Mouse (Mus musculus) liver, embryonic 12.5 days (tissue): ENCODE measurements around the gene Dcaf4. TPM values are rescaled to one million over a fixed set of nuclear protein-coding genes. Genes with fewer than 3 reads are reported as not detected.

Experiments
- ATAC-seq: fragments of 200-750 bp; cut with Nextera tagmentation; 2 replicates; pipeline ENCODE4 v1.8.0; 2017; ENCODE audit warnings: moderate number of reproducible peaks, mild to moderate bottlenecking, moderate library complexity
- H3K27ac ChIP-seq: fragments of 300-500 bp; sonication (generic); 2 replicates; pipeline ENCODE4 v1.5.1; 2016; ENCODE audit warnings: mild to moderate bottlenecking
- H3K27me3 ChIP-seq: fragments of 300-500 bp; sonication (generic); replicated peaks from 2 replicates; pipeline ENCODE4 v1.6.1; 2016; ENCODE audit warnings: mild to moderate bottlenecking, moderate library complexity
- H3K36me3 ChIP-seq: fragments of 300-500 bp; sonication (generic); 2 replicates; pipeline ENCODE4 v1.6.1; 2016; ENCODE audit warnings: mild to moderate bottlenecking, moderate library complexity
- H3K4me1 ChIP-seq: fragments of 300-500 bp; sonication (generic); 2 replicates; pipeline ENCODE4 v1.6.1; 2016
- H3K4me2 ChIP-seq: fragments of 300-500 bp; sonication (generic); 2 replicates; pipeline ENCODE4 v1.6.1; 2016; ENCODE audit warnings: mild to moderate bottlenecking, moderate library complexity
- H3K4me3 ChIP-seq: fragments of 300-500 bp; sonication (generic); 2 replicates; pipeline ENCODE4 v1.5.1; 2016; ENCODE audit warnings: mild to moderate bottlenecking, moderate library complexity
- H3K9ac ChIP-seq: fragments of 300-500 bp; sonication (generic); 2 replicates; pipeline ENCODE4 v1.6.1; 2016; ENCODE audit warnings: mild to moderate bottlenecking, moderate library complexity
- H3K9me3 ChIP-seq: fragments of 300-500 bp; sonication (generic); replicated peaks from 2 replicates; pipeline ENCODE4 v1.6.1; 2016; ENCODE audit warnings: mild to moderate bottlenecking, moderate library complexity
- WGBS: fragments of 180-500 bp; shearing (Covaris S2); methylation state at CpG from one replicate; pipeline ENCODE4 v1.1.7; 2016; ENCODE audit not compliant: insufficient replicate concordance; 5-methylcytosine and 5-hydroxymethylcytosine counted together
- polyA plus RNA-seq: library from polyadenylated mRNA; unstranded; fragments of >200 nt; fragmentation: Nextera tagmentation; extraction: Ambion mirVana; gene quantifications from 2 replicates; pipeline ENCODE4 v1.2.1, GENCODE M21; 2016

The Dcaf4 gene
- polyA plus RNA-seq, 1 experiment from 2014 or later: 18.7 TPM

- under 1% methylated on average over 70 of the region's 73 CpGs for WGBS
- H3K9me3 ChIP-seq: peaks cover 9% of the 10 kb centered on the region
- H3K9ac ChIP-seq: peak overlapping the region; percentile 88
- peak overlapping the region; percentile 90 for H3K27ac ChIP-seq
- peak overlapping the region; percentile 86 for H3K4me3 ChIP-seq
- peaks cover 30% of the 10 kb centered on the region for H3K27me3 ChIP-seq
- H3K36me3 ChIP-seq: no peaks in the 10 kb centered on the region
- peaks cover 57% of the 10 kb centered on the region for H3K4me1 ChIP-seq
- ATAC-seq: peak; percentile 69
- H3K4me2 ChIP-seq: peak overlapping the region; percentile 99
These were observed 33.4 kb upstream of the Dcaf4 start for GRCm38 (mm10) chr12:83486671-83487461.

- ATAC-seq: peak; percentile 94
- peaks cover 9% of the 10 kb centered on the region for H3K9me3 ChIP-seq
- H3K27me3 ChIP-seq: peaks cover 30% of the 10 kb centered on the region
- peak within 1 kb of the TSS; percentile 99 for H3K4me2 ChIP-seq
- H3K4me3 ChIP-seq: peak within 1 kb of the TSS; percentile 86
- H3K27ac ChIP-seq: peak within 1 kb of the TSS; percentile 90
- H3K4me1 ChIP-seq: peaks cover 57% of the 10 kb centered on the region
- under 1% methylated on average over 31 of the region's 31 CpGs for WGBS
- H3K9ac ChIP-seq: peak within 1 kb of the TSS; percentile 88
- H3K36me3 ChIP-seq: no peaks in the 10 kb centered on the region
These were observed 32.7 kb upstream of the Dcaf4 start, which contains the start of gene Dpf3 for GRCm38 (mm10) chr12:83487476-83487991. TSS of gene Dpf3 (minus strand) at chr12:83487716.

- 1% methylated on average over 29 of the region's 29 CpGs for WGBS
- peak overlapping the region; percentile 61 for H3K27ac ChIP-seq
These were observed 31.9 kb upstream of the Dcaf4 start for GRCm38 (mm10) chr12:83488211-83488941.

GRCm38 (mm10) chr12:83489748-83490147, 30.5 kb upstream of the Dcaf4 start:
- Histone ChIP-seq H3K9me3 (peaks cover 9% of the 10 kb centered on the region), H3K9ac (no peak overlapping the region), H3K27me3 (peaks cover 36% of the 10 kb centered on the region), H3K27ac (no peak overlapping the region), H3K36me3 (no peaks in the 10 kb centered on the region), H3K4me3 (no peak overlapping the region), H3K4me1 (peaks cover 47% of the 10 kb centered on the region), H3K4me2 (no peak overlapping the region)
- 36% methylated on average over 2 of the region's 2 CpGs for WGBS
- ATAC-seq: no peak

More at GRCm38 (mm10) chr12:83488211-83488941, 31.9 kb upstream of the Dcaf4 start:
- ATAC-seq: peak; percentile 7; the same call in 1 of the 2 replicates
- H3K27me3 ChIP-seq: peaks cover 38% of the 10 kb centered on the region
- H3K4me2 ChIP-seq: peak overlapping the region; percentile 99
- H3K9ac ChIP-seq: peak overlapping the region; percentile 69
- peak overlapping the region; percentile 86 for H3K4me3 ChIP-seq
- no peaks in the 10 kb centered on the region for H3K36me3 ChIP-seq
- peaks cover 9% of the 10 kb centered on the region for H3K9me3 ChIP-seq
- peaks cover 53% of the 10 kb centered on the region for H3K4me1 ChIP-seq

- peaks cover 21% of the 10 kb centered on the region for H3K27me3 ChIP-seq
- peaks cover 35% of the 10 kb centered on the region for H3K4me1 ChIP-seq
- WGBS: 37% methylated on average over 1 of the region's 1 CpGs
- H3K4me3 ChIP-seq: no peak overlapping the region
- ATAC-seq: no peak
- no peak overlapping the region for H3K4me2 ChIP-seq
- no peak overlapping the region for H3K27ac ChIP-seq
- H3K9me3 ChIP-seq: peaks cover 9% of the 10 kb centered on the region
- H3K36me3 ChIP-seq: no peaks in the 10 kb centered on the region
- H3K9ac ChIP-seq: no peak overlapping the region
These were observed 28.7 kb upstream of the Dcaf4 start for GRCm38 (mm10) chr12:83491609-83492008.

GRCm38 (mm10) chr12:83492808-83493207, 27.5 kb upstream of the Dcaf4 start:
- Histone ChIP-seq H3K9me3 (peaks cover 9% of the 10 kb centered on the region), H3K27ac (no peak overlapping the region), H3K27me3 (peaks cover 21% of the 10 kb centered on the region), H3K4me3 (no peak overlapping the region), H3K36me3 (no peaks in the 10 kb centered on the region), H3K9ac (no peak overlapping the region), H3K4me1 (peaks cover 35% of the 10 kb centered on the region), H3K4me2 (no peak overlapping the region)
- WGBS: 53% methylated on average over 3 of the region's 3 CpGs
- ATAC-seq: no peak

- no peak for ATAC-seq
These were observed 26.1 kb upstream of the Dcaf4 start for GRCm38 (mm10) chr12:83494196-83494595.

GRCm38 (mm10) chr12:83495248-83495960, 24.9 kb upstream of the Dcaf4 start:
- ATAC-seq: no peak
- Histone ChIP-seq H3K4me1 (peaks cover 24% of the 10 kb centered on the region), H3K4me2 (no peak overlapping the region), H3K27ac (no peak overlapping the region), H3K9ac (no peak overlapping the region), H3K4me3 (no peak overlapping the region), H3K27me3 (peaks cover 21% of the 10 kb centered on the region), H3K36me3 (no peaks in the 10 kb centered on the region), H3K9me3 (peaks cover 9% of the 10 kb centered on the region)
- WGBS: 64% methylated on average over 4 of the region's 4 CpGs

More at GRCm38 (mm10) chr12:83494196-83494595, 26.1 kb upstream of the Dcaf4 start:
- Histone ChIP-seq H3K9ac (no peak overlapping the region), H3K27me3 (peaks cover 21% of the 10 kb centered on the region), H3K36me3 (no peaks in the 10 kb centered on the region), H3K9me3 (peaks cover 9% of the 10 kb centered on the region), H3K4me1 (peaks cover 21% of the 10 kb centered on the region), H3K4me2 (no peak overlapping the region), H3K4me3 (no peak overlapping the region), H3K27ac (no peak overlapping the region)
- 61% methylated on average over 9 of the region's 9 CpGs for WGBS

GRCm38 (mm10) chr12:83495961-83496282, 24.3 kb upstream of the Dcaf4 start:
- H3K27me3 ChIP-seq: peaks cover 21% of the 10 kb centered on the region
- peaks cover 26% of the 10 kb centered on the region for H3K4me1 ChIP-seq
- no peak overlapping the region for H3K4me3 ChIP-seq
- WGBS: 67% methylated on average over 9 of the region's 9 CpGs
- H3K4me2 ChIP-seq: no peak overlapping the region
- ATAC-seq: no peak
- H3K36me3 ChIP-seq: no peaks in the 10 kb centered on the region
- H3K27ac ChIP-seq: no peak overlapping the region
- no peak overlapping the region for H3K9ac ChIP-seq
- H3K9me3 ChIP-seq: peaks cover 8% of the 10 kb centered on the region

- H3K4me3 ChIP-seq: no peak overlapping the region
- no peak for ATAC-seq
- peaks cover 21% of the 10 kb centered on the region for H3K27me3 ChIP-seq
- no peak overlapping the region for H3K27ac ChIP-seq
- peaks cover 26% of the 10 kb centered on the region for H3K4me1 ChIP-seq
- peaks cover 3% of the 10 kb centered on the region for H3K9me3 ChIP-seq
- WGBS: 66% methylated on average over 4 of the region's 4 CpGs
- no peak overlapping the region for H3K4me2 ChIP-seq
- no peaks in the 10 kb centered on the region for H3K36me3 ChIP-seq
- no peak overlapping the region for H3K9ac ChIP-seq
These were observed 23.9 kb upstream of the Dcaf4 start for GRCm38 (mm10) chr12:83496336-83496735.

- ATAC-seq: no peak
These were observed 23.5 kb upstream of the Dcaf4 start for GRCm38 (mm10) chr12:83496736-83497135.

More at GRCm38 (mm10) chr12:83496736-83497135, 23.5 kb upstream of the Dcaf4 start:
- Histone ChIP-seq H3K9me3 (no peaks in the 10 kb centered on the region), H3K4me1 (peaks cover 26% of the 10 kb centered on the region), H3K27ac (no peak overlapping the region), H3K9ac (no peak overlapping the region), H3K4me3 (no peak overlapping the region), H3K4me2 (no peak overlapping the region), H3K27me3 (peaks cover 24% of the 10 kb centered on the region), H3K36me3 (no peaks in the 10 kb centered on the region)
- 57% methylated on average over 6 of the region's 6 CpGs for WGBS
